Mouse (Mus musculus) heart, embryonic 16.5 days (tissue): ENCODE data around the gene Adgrf4. TPM values are rescaled to one million over a fixed set of nuclear protein-coding genes. Genes with fewer than 3 reads are reported as not detected.

Experiments used
- polyA plus RNA-seq: library from polyadenylated mRNA; unstranded; fragments of >200 nt; fragmentation: Nextera tagmentation; extraction: Ambion mirVana; gene quantifications from 2 replicates; pipeline ENCODE4 v1.2.1, GENCODE M21; 2015

The Adgrf4 gene
- polyA plus RNA-seq, 1 experiment from 2014 or later, result not detected

Other genes starting within 250 kb of the Adgrf4 start
- not detected in 2 replicates for gene Opn5, start 80.9 kb downstream of the Adgrf4 start, polyA plus RNA-seq
- gene Adgrf2, start 49.9 kb upstream of the Adgrf4 start, polyA plus RNA-seq, result 0.07 TPM in 1 of 2 replicates, not detected in the other
- gene Cd2ap, start 184.4 kb upstream of the Adgrf4 start, polyA plus RNA-seq, result 13.7 and 15.0 TPM in 2 replicates